Mouse (Mus musculus) cerebellum, adult 2 months (tissue): ENCODE measurements at regions not wholly inside any gene's neighbourhood (a gene's known extent, or its start where the extent isn't known, plus 50 kb on each side); places are given as distances from the start of the nearest gene placed in this dataset.

Experiments
- DNase-seq, 2 experiments: peaks; one replicate each; pipeline ENCODE4 v3.0.0; 2021
- H3K27ac ChIP-seq: fragments of 200-500 bp; 2 replicates; pipeline ENCODE4 v1.5.1; 2012; ENCODE audit warnings: low read length, control low read depth, inconsistent platforms; ENCODE audit not compliant: insufficient read depth
- H3K27me3 ChIP-seq: fragments of 200-500 bp; 2 replicates; pipeline ENCODE4 v1.6.1; 2012; ENCODE audit warnings: inconsistent platforms, mild to moderate bottlenecking, low read length, moderate library complexity; ENCODE audit not compliant: control insufficient read depth, insufficient read depth
- H3K4me1 ChIP-seq: fragments of 200-500 bp; 2 replicates; pipeline ENCODE4 v1.6.1; 2011; ENCODE audit warnings: low read length; ENCODE audit not compliant: control insufficient read depth, insufficient read depth
- H3K4me3 ChIP-seq: fragments of 200-500 bp; replicated peaks from 2 replicates; pipeline ENCODE3; 2011; ENCODE audit warnings: mild to moderate bottlenecking, low read depth, low read length, control low read depth; ENCODE audit not compliant: insufficient read depth
- CTCF ChIP-seq: fragments of 200-500 bp; IDR thresholded peaks from 2 replicates; pipeline ENCODE4 v1.5.1; 2011; ENCODE audit warnings: low read depth, mild to moderate bottlenecking, control low read depth, low read length, moderate library complexity, borderline replicate concordance; ENCODE audit not compliant: insufficient read depth
- POLR2A ChIP-seq: fragments of 200-500 bp; IDR thresholded peaks from 2 replicates; pipeline ENCODE4 v1.6.1; 2011; ENCODE audit warnings: low read length, control low read depth, borderline replicate concordance; ENCODE audit not compliant: insufficient read depth
- WGBS: fragments of 180-500 bp; shearing (Covaris S2); methylation state at CpG from one replicate; pipeline ENCODE4 v1.1.7; 2018; 5-methylcytosine and 5-hydroxymethylcytosine counted together

- DNase-seq = peak; percentile 86 to 95
- TF ChIP-seq CTCF (peak; percentile 100), POLR2A (no peak)
- H3K27me3 ChIP-seq = no peaks in the 10 kb centered on the region
- H3K27ac ChIP-seq = no peak overlapping the region
- H3K4me1 ChIP-seq = peaks cover 10% of the 10 kb centered on the region
- no peak overlapping the region for H3K4me3 ChIP-seq
- WGBS = 7% methylated on average over 16 of the region's 16 CpGs
These were observed 92.6 kb downstream of the Ier5 start for GRCm38 (mm10) chr1:155006539-155007486.

GRCm38 (mm10) chr1:155006099-155006498 lies 93.3 kb downstream of the Ier5 start:
- no peak for DNase-seq
- Histone ChIP-seq H3K4me3 (no peak overlapping the region), H3K27ac (no peak overlapping the region), H3K27me3 (no peaks in the 10 kb centered on the region), H3K4me1 (peaks cover 12% of the 10 kb centered on the region)
- WGBS = 84% methylated on average over 10 of the region's 10 CpGs
- TF ChIP-seq CTCF = no peak
- TF ChIP-seq POLR2A = no peak

- no peaks in the 10 kb centered on the region for H3K27me3 ChIP-seq
- peaks cover 37% of the 10 kb centered on the region for H3K4me1 ChIP-seq
- no peak for DNase-seq
- no peak for TF ChIP-seq POLR2A
- no peak for TF ChIP-seq CTCF
- H3K27ac ChIP-seq = 0 out of 2 replicates have a peak overlapping the region, but pooled peaks have one; percentile 28
- H3K4me3 ChIP-seq = no peak overlapping the region
These were observed 99.1 kb downstream of the Ier5 start for GRCm38 (mm10) chr1:155000301-155000700.

GRCm38 (mm10) chr1:154999501-155000131 lies 99.8 kb downstream of the Ier5 start:
- peak overlapping the region; percentile 62; the same call in 1 of the 2 replicates for H3K27ac ChIP-seq
- DNase-seq = peak; percentile 87 to 88
- no peaks in the 10 kb centered on the region for H3K27me3 ChIP-seq
- TF ChIP-seq POLR2A (no peak), CTCF (no peak)
- H3K4me1 ChIP-seq = peaks cover 34% of the 10 kb centered on the region
- H3K4me3 ChIP-seq = no peak overlapping the region
- WGBS = 4% methylated on average over 9 of the region's 9 CpGs

- WGBS = 69% methylated on average over 9 of the region's 9 CpGs
- Histone ChIP-seq H3K4me1 (peaks cover 25% of the 10 kb centered on the region), H3K4me3 (no peak overlapping the region), H3K27ac (no peak overlapping the region), H3K27me3 (no peaks in the 10 kb centered on the region)
- DNase-seq = no peak
- TF ChIP-seq CTCF (no peak), POLR2A (no peak)
These were observed 103.6 kb downstream of the Ier5 start for GRCm38 (mm10) chr1:154995778-154996390.

GRCm38 (mm10) chr1:154993927-154994856 lies 105.2 kb downstream of the Ier5 start:
- Histone ChIP-seq H3K27me3 (no peaks in the 10 kb centered on the region), H3K4me1 (peaks cover 15% of the 10 kb centered on the region; the same call in 1 of the 2 replicates), H3K4me3 (no peak overlapping the region), H3K27ac (no peak overlapping the region)
- WGBS = 88% methylated on average over 21 of the region's 21 CpGs
- DNase-seq = no peak
- TF ChIP-seq CTCF (no peak), POLR2A (no peak)

- peak; percentile 83 to 86 for DNase-seq
- 11% methylated on average over 7 of the region's 7 CpGs for WGBS
- H3K4me1 ChIP-seq = peaks cover 13% of the 10 kb centered on the region
- TF ChIP-seq CTCF = no peak; the same call in 1 of the 2 replicates
- no peak for TF ChIP-seq POLR2A
- no peak overlapping the region for H3K27ac ChIP-seq
- H3K27me3 ChIP-seq = no peaks in the 10 kb centered on the region
- no peak overlapping the region for H3K4me3 ChIP-seq
These were observed 99.0 kb upstream of the Cacna1e start for GRCm38 (mm10) chr1:154983325-154983724.
